Mouse (Mus musculus): ENCODE measurements around the gene Tm4sf19. TPM values are rescaled to one million over a fixed set of nuclear protein-coding genes. Genes with fewer than 3 reads are reported as not detected.

The Tm4sf19 gene
- polyA plus RNA-seq, 1 experiment from 2014 or later = not detected

DNA sequence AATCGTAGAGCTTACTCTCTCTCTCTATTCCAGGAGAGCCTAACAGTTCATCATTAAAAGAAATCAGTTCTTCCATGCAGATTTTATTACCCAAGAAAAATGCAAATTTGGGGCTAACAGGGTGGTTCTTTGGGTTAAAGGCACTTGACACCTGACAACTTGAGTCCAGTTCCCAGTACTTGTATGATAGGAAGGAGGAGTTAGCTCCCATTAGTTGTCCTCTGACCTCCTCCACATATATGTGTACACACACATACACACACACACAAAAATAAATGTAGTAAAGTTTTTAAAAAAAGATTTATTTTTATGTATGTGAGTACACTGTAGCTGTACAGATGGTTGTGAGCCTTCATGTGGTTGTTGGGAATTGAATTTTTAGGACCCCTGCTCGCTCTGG lies 49.8 kb downstream of the Tm4sf19 start:
- Histone ChIP-seq H3K4me2 (replicated peaks; ENCODE audit: low read depth, low read length) (no peak overlapping the region), H3K4me1 (replicated peaks; ENCODE audit: control insufficient read depth, insufficient read depth, low read length) (no peaks in the 10 kb centered on the region), H3K9me3 (ENCODE audit: control insufficient read depth, low read length) (no peaks in the 10 kb centered on the region), H3K36me3 (ENCODE audit: control insufficient read depth, insufficient read depth, low read length) (no peaks in the 10 kb centered on the region), H3K9ac (ENCODE audit: low read depth, low read length) (no peak overlapping the region), H3K4me3 (ENCODE audit: low read depth, low read length) (no peak overlapping the region), H3K27ac (ENCODE audit: low read depth, low read length) (no peak overlapping the region), H3K27me3 (ENCODE audit: control insufficient read depth, insufficient read depth, low read length) (no peaks in the 10 kb centered on the region)
- no peak for DNase-seq (ENCODE audit: low spot score)
- 92% methylated on average over 2 of the region's 2 CpGs for WGBS
- ATAC-seq (ENCODE audit: low FRiP score) = no peak

DNA sequence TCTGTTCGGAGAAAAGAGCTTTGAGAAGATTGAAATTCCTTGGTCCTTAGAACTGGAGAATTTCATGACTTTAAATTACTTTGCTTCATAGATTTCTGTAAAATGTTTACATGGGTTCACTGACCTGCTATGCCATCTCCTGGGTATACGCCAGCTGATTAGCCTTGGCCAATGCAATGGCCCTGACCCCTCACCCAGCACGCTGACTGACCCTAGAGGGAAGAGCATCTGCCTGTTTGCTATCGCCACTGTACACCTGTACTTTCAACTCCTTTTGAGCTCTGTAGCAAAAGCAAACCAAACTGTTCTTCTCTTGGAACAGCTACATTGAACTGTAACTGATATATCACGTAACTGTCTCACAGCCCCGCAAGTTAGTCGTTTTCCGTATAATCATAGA lies 52.8 kb downstream of the Tm4sf19 start:
- no peak overlapping the region for H3K9ac ChIP-seq (ENCODE audit: low read depth, low read length)
- no peak overlapping the region for H3K4me2 ChIP-seq (replicated peaks; ENCODE audit: low read depth, low read length)
- H3K27ac ChIP-seq (ENCODE audit: low read depth, low read length) = no peak overlapping the region
- ATAC-seq (ENCODE audit: low FRiP score) = no peak
- no peaks in the 10 kb centered on the region for H3K9me3 ChIP-seq (ENCODE audit: control insufficient read depth, low read length)
- 94% methylated on average over 8 of the region's 8 CpGs for WGBS
- H3K4me1 ChIP-seq (replicated peaks; ENCODE audit: control insufficient read depth, insufficient read depth, low read length) = no peaks in the 10 kb centered on the region
- H3K4me3 ChIP-seq (ENCODE audit: low read depth, low read length) = no peak overlapping the region
- no peak for DNase-seq (ENCODE audit: low spot score)
- no peaks in the 10 kb centered on the region for H3K36me3 ChIP-seq (ENCODE audit: control insufficient read depth, insufficient read depth, low read length)
- no peaks in the 10 kb centered on the region for H3K27me3 ChIP-seq (ENCODE audit: control insufficient read depth, insufficient read depth, low read length)

DNA sequence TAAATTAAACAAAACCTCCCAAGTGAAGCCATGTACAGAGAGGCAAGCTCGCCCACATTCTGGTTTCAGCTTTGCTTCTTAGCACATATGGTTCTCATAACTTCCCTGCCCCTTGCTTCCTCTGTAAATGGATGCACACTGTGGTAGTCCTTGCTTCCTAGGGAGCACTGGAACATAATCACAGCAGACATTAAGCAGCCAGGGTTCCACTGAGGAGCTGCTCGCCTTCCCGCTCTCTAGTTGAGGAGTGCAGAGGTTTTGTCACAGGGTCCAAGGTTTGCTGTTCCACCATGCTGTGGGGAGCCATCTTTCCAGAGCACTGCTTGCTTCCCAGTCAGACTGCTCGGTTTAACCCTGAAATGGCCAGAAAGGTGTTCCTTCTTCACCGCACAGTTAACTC lies 54.3 kb downstream of the Tm4sf19 start:
- no peaks in the 10 kb centered on the region for H3K4me1 ChIP-seq (replicated peaks; ENCODE audit: control insufficient read depth, insufficient read depth, low read length)
- no peak for DNase-seq (ENCODE audit: low spot score)
- H3K4me2 ChIP-seq (replicated peaks; ENCODE audit: low read depth, low read length) = no peak overlapping the region
- no peak overlapping the region for H3K4me3 ChIP-seq (ENCODE audit: low read depth, low read length)
- no peaks in the 10 kb centered on the region for H3K27me3 ChIP-seq (ENCODE audit: control insufficient read depth, insufficient read depth, low read length)
- no peak for ATAC-seq (ENCODE audit: low FRiP score)
- WGBS = 76% methylated on average over 5 of the region's 5 CpGs
- no peaks in the 10 kb centered on the region for H3K9me3 ChIP-seq (ENCODE audit: control insufficient read depth, low read length)
- H3K9ac ChIP-seq (ENCODE audit: low read depth, low read length) = no peak overlapping the region
- H3K27ac ChIP-seq (ENCODE audit: low read depth, low read length) = no peak overlapping the region
- no peaks in the 10 kb centered on the region for H3K36me3 ChIP-seq (ENCODE audit: control insufficient read depth, insufficient read depth, low read length)

DNA sequence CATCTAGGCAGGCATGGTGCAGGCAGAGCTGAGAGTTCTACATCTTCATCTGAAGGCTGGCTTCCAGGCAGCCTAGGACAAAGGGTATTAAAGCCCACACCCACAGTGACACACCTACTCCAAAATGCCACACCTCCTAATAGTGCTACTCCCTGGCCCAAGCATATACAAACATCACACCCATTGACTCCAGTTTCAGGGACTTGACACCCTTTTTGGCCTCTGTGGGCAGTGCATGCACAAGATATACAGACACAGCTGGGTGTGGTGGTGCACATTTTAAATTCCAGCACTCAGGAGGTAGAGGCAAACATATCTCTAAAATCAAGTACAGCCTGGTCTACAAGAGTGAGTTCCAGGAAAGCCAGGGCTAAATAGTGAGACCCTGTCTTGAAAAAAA lies 55.8 kb downstream of the Tm4sf19 start:
- Histone ChIP-seq H3K4me1 (replicated peaks; ENCODE audit: control insufficient read depth, insufficient read depth, low read length) (no peaks in the 10 kb centered on the region), H3K27ac (ENCODE audit: low read depth, low read length) (no peak overlapping the region), H3K9ac (ENCODE audit: low read depth, low read length) (no peak overlapping the region), H3K36me3 (ENCODE audit: control insufficient read depth, insufficient read depth, low read length) (no peaks in the 10 kb centered on the region), H3K9me3 (ENCODE audit: control insufficient read depth, low read length) (no peaks in the 10 kb centered on the region), H3K4me3 (ENCODE audit: low read depth, low read length) (no peak overlapping the region), H3K27me3 (ENCODE audit: control insufficient read depth, insufficient read depth, low read length) (no peaks in the 10 kb centered on the region), H3K4me2 (replicated peaks; ENCODE audit: low read depth, low read length) (no peak overlapping the region)
- no peak for ATAC-seq (ENCODE audit: low FRiP score)
- DNase-seq (ENCODE audit: low spot score) = no peak

DNA sequence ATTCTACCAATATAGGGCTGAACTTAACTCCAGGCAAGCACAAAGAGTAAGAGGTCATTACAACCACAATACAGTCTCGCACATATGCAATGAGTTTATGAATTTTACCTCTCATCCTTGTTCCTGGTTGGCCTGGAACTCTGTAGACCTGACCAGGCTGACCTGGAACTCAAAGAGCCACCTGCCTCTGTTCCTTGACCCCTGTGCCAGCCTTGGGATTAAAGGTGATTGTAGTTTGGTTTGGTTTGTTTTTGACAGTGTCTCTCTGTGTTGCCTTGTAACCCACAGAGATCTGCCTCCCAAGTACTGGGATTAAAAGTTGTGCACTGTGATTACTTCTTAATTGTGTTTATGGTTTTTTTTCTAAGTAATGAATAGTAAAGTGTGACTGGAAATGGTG lies 56.5 kb downstream of the Tm4sf19 start:
- no peaks in the 10 kb centered on the region for H3K36me3 ChIP-seq (ENCODE audit: control insufficient read depth, insufficient read depth, low read length)
- DNase-seq (ENCODE audit: low spot score) (no peak), ATAC-seq (ENCODE audit: low FRiP score) (no peak)
- WGBS = 97% methylated on average over 1 of the region's 1 CpGs
- H3K9me3 ChIP-seq (ENCODE audit: control insufficient read depth, low read length) = no peaks in the 10 kb centered on the region
- no peak overlapping the region for H3K9ac ChIP-seq (ENCODE audit: low read depth, low read length)
- no peaks in the 10 kb centered on the region for H3K27me3 ChIP-seq (ENCODE audit: control insufficient read depth, insufficient read depth, low read length)
- H3K4me2 ChIP-seq (replicated peaks; ENCODE audit: low read depth, low read length) = no peak overlapping the region
- H3K4me3 ChIP-seq (ENCODE audit: low read depth, low read length) = no peak overlapping the region
- no peak overlapping the region for H3K27ac ChIP-seq (ENCODE audit: low read depth, low read length)
- H3K4me1 ChIP-seq (replicated peaks; ENCODE audit: control insufficient read depth, insufficient read depth, low read length) = no peaks in the 10 kb centered on the region

Other genes starting within 250 kb of the Tm4sf19 start
- gene Nrros, start 234.9 kb upstream of the Tm4sf19 start, polyA plus RNA-seq (2014; fragmentation: Nextera tagmentation; extraction: Ambion mirVana) = 8.1 and 8.7 TPM in 2 replicates
- not detected in 2 replicates for gene Bex6, start 220.7 kb upstream of the Tm4sf19 start, polyA plus RNA-seq (2014; fragmentation: Nextera tagmentation; extraction: Ambion mirVana)
- gene Fbxo45, start 153.3 kb upstream of the Tm4sf19 start, polyA plus RNA-seq (2014; fragmentation: Nextera tagmentation; extraction: Ambion mirVana) = 15.6 and 22.8 TPM in 2 replicates
- 16.6 and 18.8 TPM in 2 replicates for gene Wdr53, start 153.3 kb upstream of the Tm4sf19 start, polyA plus RNA-seq (2014; fragmentation: Nextera tagmentation; extraction: Ambion mirVana)
- not detected in 2 replicates for gene Smco1, start 129.0 kb upstream of the Tm4sf19 start, polyA plus RNA-seq (2014; fragmentation: Nextera tagmentation; extraction: Ambion mirVana)
- gene Rnf168, start 123.0 kb upstream of the Tm4sf19 start, polyA plus RNA-seq (2014; fragmentation: Nextera tagmentation; extraction: Ambion mirVana) = 25.8 and 31.1 TPM in 2 replicates
- gene Ubxn7, start 68.2 kb upstream of the Tm4sf19 start, polyA plus RNA-seq (2014; fragmentation: Nextera tagmentation; extraction: Ambion mirVana) = 24.9 and 40.5 TPM in 2 replicates
- 30.9 and 31.1 TPM in 2 replicates for gene Tctex1d2, start 19.2 kb downstream of the Tm4sf19 start, polyA plus RNA-seq (2014; fragmentation: Nextera tagmentation; extraction: Ambion mirVana)
- gene Pcyt1a, start 30.4 kb downstream of the Tm4sf19 start, polyA plus RNA-seq (2014; fragmentation: Nextera tagmentation; extraction: Ambion mirVana) = 41.8 and 41.9 TPM in 2 replicates
- gene Slc51a, start 87.4 kb downstream of the Tm4sf19 start, polyA plus RNA-seq (2014; fragmentation: Nextera tagmentation; extraction: Ambion mirVana) = 0.25 and 0.29 TPM in 2 replicates
- not detected in 2 replicates for gene Zdhhc19, start 95.8 kb downstream of the Tm4sf19 start, polyA plus RNA-seq (2014; fragmentation: Nextera tagmentation; extraction: Ambion mirVana)
- 59.0 and 69.2 TPM in 2 replicates for gene Tfrc, start 208.4 kb downstream of the Tm4sf19 start, polyA plus RNA-seq (2014; fragmentation: Nextera tagmentation; extraction: Ambion mirVana)
- gene Tnk2, start 243.4 kb downstream of the Tm4sf19 start, polyA plus RNA-seq (2014; fragmentation: Nextera tagmentation; extraction: Ambion mirVana) = 5.2 and 7.0 TPM in 2 replicates

Data from hindbrain, embryonic 11.5 days (tissue).